Mouse (Mus musculus): ENCODE results near the gene Gm10837.

GRCm38 (mm10) chr14:122461966-122462365 lies 28.4 kb upstream of the Gm10837 start:
- TF ChIP-seq CTCF (IDR thresholded peaks at IDR 0.05; ENCODE audit: insufficient read depth, low read depth, low read length) (no peak), POLR2A (IDR thresholded peaks at IDR 0.05; ENCODE audit: insufficient read depth, low read depth, low read length) (no peak)

All from olfactory bulb, adult 2 months (tissue).